Mouse (Mus musculus) kidney, embryonic 16.5 days (tissue): ENCODE data around the gene 4930404H24Rik. TPM values are rescaled to one million over a fixed set of nuclear protein-coding genes. Genes with fewer than 3 reads are reported as not detected.
"Not testable (repeated sequence)": the region's sequence is repeated elsewhere in the genome, so short reads cannot be mapped to it uniquely, and the experiment has no call there.

Source experiments
- ATAC-seq: fragments of 200-750 bp; cut with Nextera tagmentation; 2 replicates; pipeline ENCODE4 v1.8.0; 2017; ENCODE audit warnings: moderate TSS enrichment; ENCODE audit not compliant: low FRiP score, low TSS enrichment
- H3K27ac ChIP-seq: fragments of 300-500 bp; sonication (generic); 2 replicates; pipeline ENCODE4 v1.5.1; 2014; ENCODE audit warnings: low read length
- H3K27me3 ChIP-seq: fragments of 300-500 bp; sonication (generic); 2 replicates; pipeline ENCODE4 v1.6.1; 2014; ENCODE audit warnings: low read length, control low read depth, mixed read lengths; ENCODE audit not compliant: insufficient read depth
- H3K36me3 ChIP-seq: fragments of 300-500 bp; sonication (generic); 2 replicates; pipeline ENCODE4 v1.6.1; 2014; ENCODE audit warnings: low read length, control low read depth, mixed read lengths; ENCODE audit not compliant: insufficient read depth
- H3K4me1 ChIP-seq: fragments of 300-500 bp; sonication (generic); 2 replicates; pipeline ENCODE4 v1.6.1; 2014; ENCODE audit warnings: low read length, control low read depth, mixed read lengths; ENCODE audit not compliant: insufficient read depth
- H3K4me2 ChIP-seq: fragments of 300-500 bp; sonication (generic); replicated peaks from 2 replicates; pipeline ENCODE4 v1.6.1; 2014; ENCODE audit warnings: low read depth, low read length
- H3K4me3 ChIP-seq: fragments of 300-500 bp; sonication (generic); 2 replicates; pipeline ENCODE4 v1.5.1; 2014; ENCODE audit warnings: mild to moderate bottlenecking, low read length
- H3K9ac ChIP-seq: fragments of 300-500 bp; sonication (generic); replicated peaks from 2 replicates; pipeline ENCODE4 v1.6.1; 2014; ENCODE audit warnings: low read length
- H3K9me3 ChIP-seq: fragments of 300-500 bp; sonication (generic); 2 replicates; pipeline ENCODE4 v1.6.1; 2016; ENCODE audit warnings: low read length, control low read depth
- WGBS: fragments of 180-500 bp; shearing (Covaris S2); extraction: QIAGEN DNeasy Blood & Tissue Kit; methylation state at CpG from one replicate; pipeline ENCODE4 v1.1.7; 2014; 5-methylcytosine and 5-hydroxymethylcytosine counted together
- polyA plus RNA-seq: library from polyadenylated mRNA; unstranded; fragments of >200 nt; fragmentation: Nextera tagmentation; extraction: Ambion mirVana; gene quantifications from 2 replicates; pipeline ENCODE4 v1.2.1, GENCODE M21; 2015

The 4930404H24Rik gene
- polyA plus RNA-seq, 1 experiment from 2014 or later = not detected

GRCm38 (mm10) chr2:153491512-153492178 is 945 bp upstream of the 4930404H24Rik start:
- Histone ChIP-seq H3K36me3 (no peaks in the 10 kb centered on the region), H3K27ac (peak overlapping the region; percentile 54), H3K4me3 (peak overlapping the region; percentile 66), H3K9me3 (no peaks in the 10 kb centered on the region), H3K9ac (peak overlapping the region; percentile 72), H3K4me2 (peak overlapping the region; percentile 99), H3K27me3 (no peaks in the 10 kb centered on the region), H3K4me1 (peaks cover 39% of the 10 kb centered on the region)
- no peak for ATAC-seq
- WGBS = 10% methylated on average over 18 of the region's 18 CpGs

DNA sequence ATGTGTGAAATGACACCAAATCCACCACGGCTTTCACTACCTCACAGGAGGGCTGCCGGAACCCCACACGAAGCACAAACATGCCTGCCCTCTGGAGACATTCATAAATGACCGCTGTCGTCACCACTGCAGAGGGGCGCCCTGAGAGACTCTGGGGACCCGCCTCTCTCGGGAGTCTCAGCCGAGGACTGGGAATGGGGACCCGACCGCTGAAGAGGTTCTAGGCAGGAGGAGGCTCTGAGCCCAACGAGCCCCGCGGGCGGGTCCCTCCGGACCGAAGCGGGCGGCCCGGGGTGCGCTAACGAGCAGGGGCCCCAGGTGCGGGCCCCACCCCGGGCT is 442 bp upstream of the 4930404H24Rik start:
- Histone ChIP-seq H3K4me3 (peak overlapping the region; percentile 66), H3K4me2 (peak overlapping the region; percentile 99), H3K9ac (peak overlapping the region; percentile 72), H3K27ac (peak overlapping the region; percentile 54), H3K36me3 (no peaks in the 10 kb centered on the region), H3K4me1 (peaks cover 44% of the 10 kb centered on the region), H3K9me3 (no peaks in the 10 kb centered on the region), H3K27me3 (no peaks in the 10 kb centered on the region)
- WGBS = under 1% methylated on average over 18 of the region's 24 CpGs
- peak; percentile 20 for ATAC-seq

DNA sequence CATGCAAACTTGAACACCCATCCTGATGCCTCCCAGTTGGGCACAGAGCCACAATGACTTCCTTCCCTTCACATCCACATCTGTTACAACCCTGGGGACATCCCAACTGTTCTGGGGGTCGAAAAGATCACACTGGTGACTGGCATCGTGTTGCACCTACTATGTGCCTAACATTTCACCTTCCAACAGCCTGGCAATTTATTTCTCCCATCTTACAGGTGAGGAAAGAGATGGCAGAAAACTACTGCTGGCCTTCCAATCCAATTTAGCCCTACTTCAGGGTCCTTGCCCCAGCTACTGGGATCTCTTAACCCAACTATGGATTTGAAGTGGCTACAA is 772 bp downstream of the 4930404H24Rik start:
- WGBS = 28% methylated on average over 2 of the region's 2 CpGs

DNA sequence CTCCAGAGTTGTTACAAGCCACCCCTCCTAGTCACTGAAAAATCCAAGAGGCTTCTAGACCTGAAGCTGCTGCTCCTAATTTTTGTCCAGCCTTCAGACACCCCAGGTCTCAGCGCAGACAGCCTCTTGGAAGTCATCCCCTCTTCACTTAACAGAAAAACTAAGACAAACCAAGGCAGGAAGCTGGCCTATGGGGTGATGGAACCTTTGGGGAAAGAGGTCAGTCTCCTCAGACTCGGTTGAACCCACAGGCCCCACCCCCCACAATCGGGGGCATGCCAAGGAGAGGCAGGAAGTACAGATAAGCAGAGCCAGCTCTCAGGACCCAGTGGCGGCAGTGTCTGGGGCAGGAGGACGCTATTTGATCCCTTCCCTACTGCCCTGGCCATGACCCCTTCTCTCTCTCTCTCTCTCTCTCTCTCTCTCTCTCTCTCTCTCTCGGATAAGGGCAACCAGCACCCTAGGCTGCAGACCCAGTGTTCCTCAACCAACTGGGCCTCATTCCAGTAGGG is 1.2 kb downstream of the 4930404H24Rik start:
- peak overlapping the region; percentile 22; the same call in 1 of the 2 replicates for H3K4me2 ChIP-seq
- peak overlapping the region; percentile 51 for H3K27ac ChIP-seq
- no peaks in the 10 kb centered on the region for H3K27me3 ChIP-seq
- no peak overlapping the region for H3K4me3 ChIP-seq
- peak overlapping the region; percentile 46 for H3K9ac ChIP-seq
- no peaks in the 10 kb centered on the region for H3K36me3 ChIP-seq
- H3K4me1 ChIP-seq = peaks cover 48% of the 10 kb centered on the region
- WGBS = 11% methylated on average over 6 of the region's 6 CpGs
- H3K9me3 ChIP-seq = no peaks in the 10 kb centered on the region
- peak; percentile 28 for ATAC-seq

More for the DNA sequence above, 772 bp downstream of the 4930404H24Rik start:
- ATAC-seq = no peak
- peak overlapping the region; percentile 66 for H3K4me3 ChIP-seq
- no peaks in the 10 kb centered on the region for H3K9me3 ChIP-seq
- H3K27me3 ChIP-seq = no peaks in the 10 kb centered on the region
- H3K36me3 ChIP-seq = no peaks in the 10 kb centered on the region
- peak overlapping the region; percentile 99 for H3K4me2 ChIP-seq
- no peak overlapping the region for H3K9ac ChIP-seq
- peak overlapping the region; percentile 51 for H3K27ac ChIP-seq
- peaks cover 48% of the 10 kb centered on the region for H3K4me1 ChIP-seq

GRCm38 (mm10) chr2:153494293-153494811 is 1.8 kb downstream of the 4930404H24Rik start:
- Histone ChIP-seq H3K27ac (peak overlapping the region; percentile 51), H3K36me3 (no peaks in the 10 kb centered on the region), H3K4me2 (peak overlapping the region; percentile 22; the same call in 1 of the 2 replicates), H3K9ac (peak overlapping the region; percentile 46), H3K27me3 (no peaks in the 10 kb centered on the region), H3K4me1 (peaks cover 48% of the 10 kb centered on the region), H3K9me3 (no peaks in the 10 kb centered on the region), H3K4me3 (no peak overlapping the region)
- 19% methylated on average over 9 of the region's 9 CpGs for WGBS
- ATAC-seq = peak; percentile 3; the same call in 1 of the 2 replicates

GRCm38 (mm10) chr2:153495391-153495790 is 2.8 kb downstream of the 4930404H24Rik start:
- H3K27me3 ChIP-seq, H3K36me3 ChIP-seq, H3K9me3 ChIP-seq, H3K4me2 ChIP-seq, H3K4me3 ChIP-seq, H3K27ac ChIP-seq, H3K9ac ChIP-seq, ATAC-seq: not testable (repeated sequence)
- 92% methylated on average over 4 of the region's 4 CpGs for WGBS
- peaks cover 48% of the 10 kb centered on the region for H3K4me1 ChIP-seq

DNA sequence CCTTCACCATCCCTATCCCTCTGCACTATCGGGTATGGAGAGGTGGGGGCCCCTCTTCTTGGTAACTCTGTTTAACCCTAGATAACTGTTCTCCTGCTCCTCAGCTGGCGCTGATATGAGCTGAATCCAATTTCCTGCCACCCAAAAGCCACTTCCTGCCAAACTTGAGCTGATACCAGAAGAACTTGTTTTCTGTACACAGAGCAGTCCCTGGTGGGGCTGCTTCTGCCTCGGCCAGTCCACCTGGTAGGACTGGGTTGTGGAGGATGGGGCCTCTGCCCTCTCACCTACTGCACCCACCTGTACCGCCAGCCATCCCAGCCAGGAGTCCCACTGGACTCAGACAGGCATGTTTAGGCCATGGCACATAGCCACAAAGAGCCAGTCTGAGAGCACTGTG is 3.2 kb downstream of the 4930404H24Rik start:
- Histone ChIP-seq H3K4me3 (no peak overlapping the region), H3K9me3 (no peaks in the 10 kb centered on the region), H3K4me1 (peaks cover 48% of the 10 kb centered on the region), H3K27me3 (no peaks in the 10 kb centered on the region), H3K9ac (no peak overlapping the region), H3K36me3 (no peaks in the 10 kb centered on the region), H3K4me2 (no peak overlapping the region), H3K27ac (no peak overlapping the region)
- ATAC-seq = no peak
- WGBS = 74% methylated on average over 4 of the region's 4 CpGs

DNA sequence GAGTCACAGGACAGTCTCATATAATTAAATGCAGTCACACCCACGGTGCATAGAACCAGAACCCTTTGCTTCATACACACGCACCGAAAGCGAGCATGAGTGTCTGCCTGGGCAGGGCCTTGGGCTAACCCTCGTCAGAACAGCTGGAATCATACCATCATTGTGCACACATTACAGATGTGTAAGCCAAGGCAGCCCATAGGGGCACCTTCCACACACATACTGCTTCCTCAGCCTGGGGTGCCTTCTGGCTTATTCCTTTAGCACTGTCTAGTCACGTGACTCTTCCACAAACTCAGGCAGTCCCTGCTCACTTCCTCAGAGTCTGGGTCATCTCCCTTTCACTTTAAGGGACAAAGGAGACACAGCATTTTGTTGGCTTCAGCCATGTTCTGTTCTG is 3.7 kb downstream of the 4930404H24Rik start:
- Histone ChIP-seq H3K4me1 (peaks cover 48% of the 10 kb centered on the region), H3K4me3 (no peak overlapping the region), H3K9ac (no peak overlapping the region), H3K4me2 (no peak overlapping the region), H3K27ac (no peak overlapping the region), H3K36me3 (no peaks in the 10 kb centered on the region), H3K9me3 (no peaks in the 10 kb centered on the region), H3K27me3 (no peaks in the 10 kb centered on the region)
- WGBS = 82% methylated on average over 6 of the region's 6 CpGs
- no peak for ATAC-seq

DNA sequence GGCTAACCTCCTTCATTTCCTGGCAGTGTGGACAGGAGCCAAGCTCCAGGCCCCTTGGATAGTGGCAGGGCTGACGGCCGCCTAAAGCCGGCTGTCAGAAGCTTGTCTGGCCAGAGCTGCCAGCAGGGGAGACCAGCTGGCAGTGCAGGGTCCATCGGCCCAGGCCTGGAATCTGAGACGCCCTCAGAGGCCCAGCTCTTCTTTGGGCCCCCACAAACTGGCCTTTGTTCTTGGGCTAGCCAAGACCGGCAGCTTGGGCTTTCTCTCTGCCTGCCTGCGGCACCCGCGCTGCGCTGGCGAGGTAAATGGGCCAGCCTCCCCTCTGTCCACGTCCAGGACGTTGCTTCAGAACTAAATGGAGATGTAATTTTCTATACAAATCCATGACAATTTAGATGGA is 4.3 kb downstream of the 4930404H24Rik start:
- Histone ChIP-seq H3K9ac (0 out of 2 replicates have a peak overlapping the region, but pooled peaks have one; percentile 22), H3K4me3 (no peak overlapping the region), H3K4me2 (no peak overlapping the region), H3K36me3 (no peaks in the 10 kb centered on the region), H3K4me1 (peaks cover 42% of the 10 kb centered on the region), H3K9me3 (no peaks in the 10 kb centered on the region), H3K27me3 (no peaks in the 10 kb centered on the region), H3K27ac (no peak overlapping the region)
- ATAC-seq = no peak
- 44% methylated on average over 13 of the region's 13 CpGs for WGBS

GRCm38 (mm10) chr2:153499154-153499553 is 6.6 kb downstream of the 4930404H24Rik start:
- H3K4me1 ChIP-seq = peaks cover 24% of the 10 kb centered on the region
- H3K4me3 ChIP-seq = no peak overlapping the region
- no peak overlapping the region for H3K9ac ChIP-seq
- H3K4me2 ChIP-seq = no peak overlapping the region
- H3K36me3 ChIP-seq = no peaks in the 10 kb centered on the region
- no peak overlapping the region for H3K27ac ChIP-seq
- no peak for ATAC-seq
- 56% methylated on average over 4 of the region's 4 CpGs for WGBS
- H3K27me3 ChIP-seq = no peaks in the 10 kb centered on the region
- H3K9me3 ChIP-seq = no peaks in the 10 kb centered on the region
